Mouse (Mus musculus): ENCODE measurements at regions not wholly inside any gene's neighbourhood (a gene's known extent, or its start where the extent isn't known, plus 50 kb on each side); places are given as distances from the start of the nearest gene placed in this dataset.
"Not testable (repeated sequence)": the region's sequence is repeated elsewhere in the genome, so short reads cannot be mapped to it uniquely, and the experiment has no call there.

GRCm38 (mm10) chr12:20802027-20802426 lies 188.2 kb upstream of the Asap2 start:
- DNase-seq (ENCODE audit: extremely low spot score in 1 of 2, low spot score in 1 of 2), result not testable (repeated sequence)

DNA sequence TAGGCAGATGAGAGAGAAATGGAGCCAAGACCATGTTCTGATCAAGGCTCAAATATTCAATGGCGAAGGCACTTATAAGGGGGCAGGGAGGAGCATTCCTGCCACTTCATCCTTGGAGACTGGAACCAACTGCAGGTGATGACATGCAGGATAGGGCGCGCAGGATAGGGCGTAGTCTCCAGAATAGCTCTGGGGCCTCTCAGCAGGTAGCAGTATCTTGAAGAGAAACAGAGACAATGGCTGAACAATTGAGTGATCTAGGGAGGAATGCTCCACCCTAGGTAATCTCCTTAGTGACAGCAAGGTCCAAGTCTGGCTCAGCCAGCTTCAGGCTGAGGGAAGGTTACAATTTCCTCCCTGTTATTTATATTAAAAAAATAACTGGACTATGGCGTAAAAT lies 184.8 kb upstream of the Asap2 start:
- not testable (repeated sequence) for DNase-seq (ENCODE audit: extremely low spot score in 1 of 2, low spot score in 1 of 2)

DNA sequence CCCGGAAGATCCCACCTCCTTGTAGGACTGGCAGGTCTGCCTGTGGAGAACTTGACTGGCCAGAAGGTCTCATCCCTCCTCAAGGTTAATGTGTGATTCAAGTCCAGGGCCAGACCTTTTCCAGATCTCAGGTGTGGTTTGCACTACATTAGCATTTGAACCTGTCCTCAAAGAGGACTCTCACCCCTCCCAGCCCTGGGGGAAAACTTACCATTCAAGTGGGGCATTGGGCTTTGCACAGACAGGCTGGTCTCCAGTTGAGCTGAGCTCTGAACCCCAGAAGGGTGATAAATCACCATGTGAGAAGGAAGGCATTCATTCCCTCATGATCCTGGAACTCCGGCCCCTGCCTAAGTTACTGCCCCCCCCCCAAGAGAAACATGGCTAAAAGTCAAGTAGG lies 183.6 kb upstream of the Asap2 start:
- no peak for DNase-seq (ENCODE audit: extremely low spot score in 1 of 2, low spot score in 1 of 2)

- not testable (repeated sequence) for DNase-seq (ENCODE audit: extremely low spot score in 1 of 2, low spot score in 1 of 2)
These were observed 176.4 kb upstream of the Asap2 start for GRCm38 (mm10) chr12:20813836-20814235.

GRCm38 (mm10) chr12:20815121-20815520 lies 175.1 kb upstream of the Asap2 start:
- not testable (repeated sequence) for DNase-seq (ENCODE audit: extremely low spot score in 1 of 2, low spot score in 1 of 2)

- DNase-seq (ENCODE audit: extremely low spot score in 1 of 2, low spot score in 1 of 2), result no peak
These were observed 174.7 kb upstream of the Asap2 start for GRCm38 (mm10) chr12:20815599-20815998.

- DNase-seq (ENCODE audit: extremely low spot score in 1 of 2, low spot score in 1 of 2), result not testable (repeated sequence)
These were observed 146.5 kb upstream of the Asap2 start for GRCm38 (mm10) chr12:20843661-20844320.

- DNase-seq (ENCODE audit: extremely low spot score in 1 of 2, low spot score in 1 of 2), result peak in 1 of 2 experiments; percentile 3
These were observed 145.4 kb upstream of the Asap2 start for GRCm38 (mm10) chr12:20844873-20845272.

- no peak for DNase-seq (ENCODE audit: extremely low spot score in 1 of 2, low spot score in 1 of 2)
These were observed 145.0 kb upstream of the Asap2 start for GRCm38 (mm10) chr12:20845297-20845696.

GRCm38 (mm10) chr12:20884104-20884503 lies 106.2 kb upstream of the Asap2 start:
- not testable (repeated sequence) for DNase-seq (ENCODE audit: extremely low spot score in 1 of 2, low spot score in 1 of 2)

DNA sequence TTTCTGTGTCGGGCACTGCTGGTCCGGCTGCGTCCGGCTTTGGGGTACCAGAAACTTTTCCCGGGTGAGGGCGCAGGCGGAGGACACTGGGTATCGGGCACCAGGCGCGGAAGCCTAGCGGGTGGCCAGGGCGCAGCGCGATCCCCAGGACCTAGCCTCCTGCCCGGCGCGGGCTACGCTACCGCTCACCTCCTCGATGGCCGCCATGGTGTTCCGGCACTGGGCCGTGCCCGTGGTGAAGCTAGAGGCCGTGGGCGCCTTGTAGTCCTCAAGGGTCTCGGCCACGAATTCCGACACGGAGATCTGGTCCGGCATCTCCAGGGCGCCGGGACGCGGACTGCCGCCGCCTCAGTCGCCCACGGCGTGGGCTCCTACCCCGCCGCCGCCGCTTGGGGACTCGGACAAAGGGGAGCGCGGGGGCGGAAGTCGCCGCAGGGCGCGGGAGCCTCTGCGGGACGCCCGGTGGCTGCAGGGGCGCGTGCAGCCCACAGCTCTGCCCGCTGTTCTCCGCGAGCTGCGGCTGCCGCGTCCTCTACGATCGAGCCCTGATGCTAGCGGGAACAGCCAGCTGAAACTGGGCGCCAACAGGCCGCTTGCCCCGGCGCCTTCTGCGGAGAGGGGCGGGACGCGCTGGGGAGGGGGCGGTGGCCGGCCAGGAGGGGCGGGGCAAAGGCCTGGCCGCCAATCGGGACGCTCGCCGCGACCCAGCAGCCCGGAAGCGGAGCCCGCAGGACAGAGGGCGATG lies 69.4 kb upstream of the Asap2 start:
- peak; percentile 32 to 49 for DNase-seq (ENCODE audit: extremely low spot score in 1 of 2, low spot score in 1 of 2)

GRCm38 (mm10) chr12:20921398-20922023 lies 68.7 kb upstream of the Asap2 start:
- DNase-seq (ENCODE audit: extremely low spot score in 1 of 2, low spot score in 1 of 2), result peak in 1 of 2 experiments; percentile 9

DNA sequence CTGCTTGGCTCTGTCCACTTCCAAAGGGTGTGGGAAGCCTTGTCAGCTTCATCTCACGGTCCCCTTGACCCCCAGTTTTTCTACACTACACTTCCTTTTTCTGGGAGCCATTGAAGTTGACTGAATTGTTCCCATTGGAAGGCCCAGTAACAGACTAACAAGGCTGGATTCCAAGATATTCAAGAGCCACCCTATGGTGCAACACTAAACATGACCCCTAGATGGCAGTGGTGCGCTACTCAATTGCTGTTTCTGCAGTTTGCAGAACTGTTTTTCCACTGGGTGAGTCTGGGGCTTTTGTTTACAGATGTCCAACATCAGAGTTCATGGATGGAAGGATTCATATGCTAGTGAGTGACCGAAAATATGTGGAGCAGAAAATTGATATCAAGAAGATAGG lies 61.3 kb upstream of the Asap2 start:
- DNase-seq (ENCODE audit: extremely low spot score in 1 of 2, low spot score in 1 of 2), result peak; percentile 49 to 75

All from layer of hippocampus, postnatal 25 days (tissue).